Mouse (Mus musculus): Measurements from ENCODE around the gene Snx29. TPM values are rescaled to one million over a fixed set of nuclear protein-coding genes. Genes with fewer than 3 reads are reported as not detected.

Snx29 gene
- polyA plus RNA-seq, 1 experiment from 2014 or later, result 8.2 TPM

DNA sequence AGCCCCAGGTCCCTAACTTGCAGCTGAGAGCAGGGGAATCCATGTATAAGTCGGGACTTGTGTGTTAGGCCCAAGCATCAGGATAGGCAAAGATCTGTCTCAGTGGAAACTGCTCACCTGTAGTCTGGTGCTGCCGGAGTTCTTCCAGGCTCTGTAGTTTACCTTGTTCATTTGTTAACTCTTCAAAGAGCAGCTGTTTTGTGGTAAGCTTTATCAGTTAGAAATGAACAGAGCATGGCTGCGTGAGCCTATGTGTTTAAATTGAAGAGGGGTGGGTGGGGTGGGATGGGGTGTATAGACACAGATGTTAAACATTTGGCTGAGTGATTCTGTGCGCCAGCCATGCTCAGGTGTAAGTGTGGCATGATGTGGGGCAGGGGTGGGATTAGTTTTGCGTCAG, 134.4 kb downstream of the Snx29 start:
- WGBS, result 87% methylated on average over 5 of the region's 5 CpGs
- Histone ChIP-seq H3K27me3 (ENCODE audit: control insufficient read depth, insufficient read depth, low read length) (no peaks in the 10 kb centered on the region), H3K4me1 (ENCODE audit: control insufficient read depth, insufficient read depth, low read length) (peaks cover 16% of the 10 kb centered on the region), H3K36me3 (ENCODE audit: control insufficient read depth, insufficient read depth) (peaks cover 7% of the 10 kb centered on the region), H3K27ac (ENCODE audit: low read length) (0 out of 2 replicates have a peak overlapping the region, but pooled peaks have one; percentile 41), H3K4me2 (ENCODE audit: low read depth, low read length) (no peak overlapping the region), H3K9ac (ENCODE audit: low read length) (no peak overlapping the region), H3K4me3 (ENCODE audit: low read length) (no peak overlapping the region), H3K9me3 (replicated peaks; ENCODE audit: control insufficient read depth, low read length) (no peaks in the 10 kb centered on the region; the same call in 1 of the 2 replicates)
- no peak for ATAC-seq (replicated peaks; ENCODE audit: extremely low read depth, insufficient read depth, low FRiP score)

DNA sequence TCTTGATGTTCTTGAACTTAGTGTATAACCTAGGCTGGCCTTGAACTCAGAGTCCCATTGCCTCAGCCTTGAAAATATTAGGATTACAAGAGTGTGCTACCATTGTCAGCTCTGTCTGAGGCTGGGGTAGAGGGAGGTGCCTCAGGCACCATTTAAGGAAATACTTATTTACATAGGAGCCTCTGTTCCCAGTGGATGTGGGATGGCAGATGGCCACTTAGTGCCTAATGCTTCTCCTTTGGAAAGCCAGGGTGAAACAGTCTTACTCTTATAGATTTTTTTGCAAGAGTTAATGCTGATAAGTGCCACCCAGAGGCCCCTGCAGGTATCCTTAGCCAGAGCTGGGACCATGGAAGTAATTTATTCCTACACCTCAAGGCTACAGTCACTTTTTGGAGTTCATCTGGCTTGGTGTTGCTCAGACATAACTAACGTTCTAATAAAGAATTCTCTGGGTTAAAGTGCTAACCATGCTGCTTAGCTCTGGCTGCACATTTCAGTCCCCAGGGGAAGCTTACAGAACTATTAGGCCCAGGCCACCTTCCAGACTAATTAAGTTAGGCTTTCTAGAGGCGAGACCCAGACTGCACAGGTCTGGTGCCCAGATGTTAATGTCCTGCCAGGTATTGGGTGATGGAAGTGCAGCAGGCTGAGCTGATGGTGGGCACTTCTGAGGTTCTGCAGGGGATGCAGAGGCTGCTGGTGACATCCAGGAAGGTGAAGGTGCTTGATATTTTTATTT, 135.1 kb downstream of the Snx29 start:
- Histone ChIP-seq H3K36me3 (ENCODE audit: control insufficient read depth, insufficient read depth) (peaks cover 2% of the 10 kb centered on the region; the same call in 1 of the 2 replicates), H3K4me3 (ENCODE audit: low read length) (no peak overlapping the region), H3K27ac (ENCODE audit: low read length) (no peak overlapping the region), H3K4me1 (ENCODE audit: control insufficient read depth, insufficient read depth, low read length) (peaks cover 23% of the 10 kb centered on the region), H3K9ac (ENCODE audit: low read length) (no peak overlapping the region), H3K4me2 (ENCODE audit: low read depth, low read length) (no peak overlapping the region), H3K27me3 (ENCODE audit: control insufficient read depth, insufficient read depth, low read length) (no peaks in the 10 kb centered on the region), H3K9me3 (replicated peaks; ENCODE audit: control insufficient read depth, low read length) (no peaks in the 10 kb centered on the region; the same call in 1 of the 2 replicates)
- no peak for ATAC-seq (replicated peaks; ENCODE audit: extremely low read depth, insufficient read depth, low FRiP score)
- WGBS, result 64% methylated on average over 2 of the region's 2 CpGs

DNA sequence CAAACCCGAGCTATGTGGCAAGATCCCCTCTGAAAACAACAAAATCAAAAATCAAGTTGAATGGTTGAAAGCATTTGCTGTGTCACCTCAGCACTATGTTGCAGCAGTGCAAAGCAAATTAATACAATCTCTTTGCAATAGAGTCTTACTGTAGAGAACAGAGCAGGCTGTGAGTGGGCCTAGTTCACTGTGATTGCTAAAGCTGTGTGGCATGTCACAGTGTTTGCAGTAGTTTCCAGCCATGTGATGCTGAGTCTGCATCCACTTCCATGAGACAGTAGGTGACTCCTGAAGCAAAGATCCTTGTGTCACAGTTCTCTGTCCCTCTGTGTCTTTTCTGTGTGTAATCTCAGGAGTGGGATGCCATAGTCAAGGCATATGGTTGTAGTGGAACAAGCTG, 137.5 kb downstream of the Snx29 start:
- H3K27me3 ChIP-seq (ENCODE audit: control insufficient read depth, insufficient read depth, low read length), result no peaks in the 10 kb centered on the region
- peak overlapping the region; percentile 41; the same call in 1 of the 2 replicates for H3K9ac ChIP-seq (ENCODE audit: low read length)
- H3K4me1 ChIP-seq (ENCODE audit: control insufficient read depth, insufficient read depth, low read length), result peaks cover 24% of the 10 kb centered on the region
- no peak overlapping the region for H3K4me3 ChIP-seq (ENCODE audit: low read length)
- H3K36me3 ChIP-seq (ENCODE audit: control insufficient read depth, insufficient read depth), result 0 out of 2 replicates have a peak, but pooled peaks cover 2% of the 10 kb centered on the region
- H3K4me2 ChIP-seq (ENCODE audit: low read depth, low read length), result no peak overlapping the region
- no peak for ATAC-seq (replicated peaks; ENCODE audit: extremely low read depth, insufficient read depth, low FRiP score)
- peak overlapping the region; percentile 93 for H3K27ac ChIP-seq (ENCODE audit: low read length)
- H3K9me3 ChIP-seq (replicated peaks; ENCODE audit: control insufficient read depth, low read length), result no peaks in the 10 kb centered on the region
- 92% methylated on average over 1 of the region's 1 CpGs for WGBS

GRCm38 (mm10) chr16:11461612-11462011, 138.9 kb downstream of the Snx29 start:
- Histone ChIP-seq H3K27ac (ENCODE audit: low read length) (peak overlapping the region; percentile 93), H3K4me3 (ENCODE audit: low read length) (no peak overlapping the region), H3K27me3 (ENCODE audit: control insufficient read depth, insufficient read depth, low read length) (no peaks in the 10 kb centered on the region), H3K36me3 (ENCODE audit: control insufficient read depth, insufficient read depth) (0 out of 2 replicates have a peak, but pooled peaks cover 2% of the 10 kb centered on the region), H3K4me1 (ENCODE audit: control insufficient read depth, insufficient read depth, low read length) (peaks cover 24% of the 10 kb centered on the region), H3K4me2 (ENCODE audit: low read depth, low read length) (peak overlapping the region; percentile 42), H3K9ac (ENCODE audit: low read length) (peak overlapping the region; percentile 41), H3K9me3 (replicated peaks; ENCODE audit: control insufficient read depth, low read length) (no peaks in the 10 kb centered on the region)
- WGBS, result 11% methylated on average over 7 of the region's 7 CpGs
- peak; percentile 93 for ATAC-seq (replicated peaks; ENCODE audit: extremely low read depth, insufficient read depth, low FRiP score)

DNA sequence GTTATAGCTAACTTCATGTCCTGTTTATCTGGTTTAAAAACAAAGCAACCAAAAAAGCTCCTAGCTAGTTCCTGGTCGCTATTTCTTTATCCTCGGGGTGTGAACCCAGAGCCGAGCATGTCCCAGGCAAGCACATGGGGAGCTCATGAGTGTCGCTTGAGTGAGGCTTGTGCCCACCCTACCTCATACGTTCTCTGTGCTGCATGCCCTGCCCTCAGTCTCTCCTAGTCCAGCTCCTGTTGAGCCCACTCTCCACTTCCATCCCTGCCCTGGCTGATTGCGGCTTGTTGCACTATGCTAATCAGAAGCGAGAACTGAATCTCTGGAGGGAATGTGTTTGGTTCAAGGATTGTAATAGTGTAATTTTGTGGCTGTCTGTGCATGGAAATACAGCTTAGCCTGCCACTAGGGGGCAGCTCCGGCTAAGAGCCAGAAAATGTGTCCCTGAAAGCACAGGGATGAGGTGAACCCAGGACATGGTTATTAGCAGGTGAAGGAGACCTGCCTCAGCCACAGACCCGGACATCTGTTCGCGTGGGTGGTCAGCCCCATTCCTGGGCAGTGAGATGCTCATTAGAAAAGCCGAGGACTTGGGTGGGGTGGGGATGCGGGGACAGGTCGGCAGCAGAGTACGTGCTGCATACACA, 145.9 kb downstream of the Snx29 start:
- peaks cover 10% of the 10 kb centered on the region for H3K4me1 ChIP-seq (ENCODE audit: control insufficient read depth, insufficient read depth, low read length)
- no peaks in the 10 kb centered on the region for H3K9me3 ChIP-seq (replicated peaks; ENCODE audit: control insufficient read depth, low read length)
- ATAC-seq (replicated peaks; ENCODE audit: extremely low read depth, insufficient read depth, low FRiP score), result peak; percentile 29
- H3K27ac ChIP-seq (ENCODE audit: low read length), result no peak overlapping the region
- 54% methylated on average over 15 of the region's 15 CpGs for WGBS
- no peak overlapping the region for H3K4me2 ChIP-seq (ENCODE audit: low read depth, low read length)
- H3K36me3 ChIP-seq (ENCODE audit: control insufficient read depth, insufficient read depth), result no peaks in the 10 kb centered on the region
- no peaks in the 10 kb centered on the region for H3K27me3 ChIP-seq (ENCODE audit: control insufficient read depth, insufficient read depth, low read length)
- H3K4me3 ChIP-seq (ENCODE audit: low read length), result no peak overlapping the region
- no peak overlapping the region for H3K9ac ChIP-seq (ENCODE audit: low read length)

- ATAC-seq (replicated peaks; ENCODE audit: extremely low read depth, insufficient read depth, low FRiP score), result no peak
- Histone ChIP-seq H3K36me3 (ENCODE audit: control insufficient read depth, insufficient read depth) (no peaks in the 10 kb centered on the region), H3K9ac (ENCODE audit: low read length) (no peak overlapping the region), H3K27me3 (ENCODE audit: control insufficient read depth, insufficient read depth, low read length) (no peaks in the 10 kb centered on the region), H3K4me2 (ENCODE audit: low read depth, low read length) (no peak overlapping the region), H3K4me1 (ENCODE audit: control insufficient read depth, insufficient read depth, low read length) (peaks cover 18% of the 10 kb centered on the region), H3K4me3 (ENCODE audit: low read length) (no peak overlapping the region), H3K27ac (ENCODE audit: low read length) (no peak overlapping the region), H3K9me3 (replicated peaks; ENCODE audit: control insufficient read depth, low read length) (no peaks in the 10 kb centered on the region)
- 94% methylated on average over 3 of the region's 3 CpGs for WGBS
Measured at GRCm38 (mm10) chr16:11469491-11469890, 146.8 kb downstream of the Snx29 start.

GRCm38 (mm10) chr16:11471246-11471645, 148.5 kb downstream of the Snx29 start:
- Histone ChIP-seq H3K4me1 (ENCODE audit: control insufficient read depth, insufficient read depth, low read length) (peaks cover 33% of the 10 kb centered on the region), H3K9me3 (replicated peaks; ENCODE audit: control insufficient read depth, low read length) (no peaks in the 10 kb centered on the region), H3K27ac (ENCODE audit: low read length) (no peak overlapping the region), H3K4me2 (ENCODE audit: low read depth, low read length) (no peak overlapping the region), H3K27me3 (ENCODE audit: control insufficient read depth, insufficient read depth, low read length) (no peaks in the 10 kb centered on the region), H3K36me3 (ENCODE audit: control insufficient read depth, insufficient read depth) (no peaks in the 10 kb centered on the region), H3K9ac (ENCODE audit: low read length) (no peak overlapping the region), H3K4me3 (ENCODE audit: low read length) (no peak overlapping the region)
- ATAC-seq (replicated peaks; ENCODE audit: extremely low read depth, insufficient read depth, low FRiP score), result no peak
- 86% methylated on average over 2 of the region's 2 CpGs for WGBS

DNA sequence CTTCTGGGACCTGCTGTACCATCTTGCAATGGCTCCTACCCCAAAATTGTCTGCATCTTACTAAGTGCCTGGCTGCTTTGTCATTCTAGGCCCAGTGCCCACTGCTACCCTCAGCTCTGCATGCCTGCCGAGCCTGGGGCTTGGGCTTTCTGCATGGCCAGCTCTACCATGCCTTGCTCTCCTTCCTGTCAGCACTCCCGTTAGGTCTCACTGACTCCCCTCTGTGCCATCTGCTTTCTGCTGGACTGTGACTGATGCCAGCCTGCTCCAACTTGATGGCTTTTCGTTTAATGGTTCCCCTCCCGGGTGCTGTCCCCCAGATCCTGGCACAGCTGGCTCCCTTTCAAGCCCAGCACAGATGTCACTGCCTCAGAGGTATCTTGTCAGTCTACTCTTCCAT, 150.1 kb downstream of the Snx29 start:
- no peak for ATAC-seq (replicated peaks; ENCODE audit: extremely low read depth, insufficient read depth, low FRiP score)
- Histone ChIP-seq H3K4me1 (ENCODE audit: control insufficient read depth, insufficient read depth, low read length) (peaks cover 33% of the 10 kb centered on the region), H3K4me3 (ENCODE audit: low read length) (no peak overlapping the region), H3K9ac (ENCODE audit: low read length) (no peak overlapping the region), H3K9me3 (replicated peaks; ENCODE audit: control insufficient read depth, low read length) (no peaks in the 10 kb centered on the region), H3K36me3 (ENCODE audit: control insufficient read depth, insufficient read depth) (no peaks in the 10 kb centered on the region), H3K4me2 (ENCODE audit: low read depth, low read length) (no peak overlapping the region), H3K27me3 (ENCODE audit: control insufficient read depth, insufficient read depth, low read length) (no peaks in the 10 kb centered on the region), H3K27ac (ENCODE audit: low read length) (no peak overlapping the region)
- WGBS, result 51% methylated on average over 4 of the region's 4 CpGs

DNA sequence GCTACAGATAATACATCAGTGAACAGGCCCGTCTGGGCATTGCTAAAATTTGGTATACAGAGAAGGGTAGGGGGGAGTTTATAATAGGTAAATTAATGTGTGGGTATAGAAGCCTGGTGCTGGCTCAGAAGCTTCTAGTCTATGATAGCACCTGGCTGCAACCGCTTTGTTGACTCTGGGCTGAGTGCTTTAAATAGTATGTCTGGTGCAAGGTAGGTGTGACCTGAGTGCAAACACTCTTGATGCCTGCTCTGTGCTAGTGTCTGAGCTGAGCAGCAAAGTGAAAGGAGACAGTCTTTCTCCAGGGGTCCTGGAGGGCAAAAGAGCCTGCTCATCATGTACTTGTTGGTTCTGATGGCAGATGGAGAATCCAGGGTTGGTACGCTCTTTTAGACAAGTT, 150.8 kb downstream of the Snx29 start:
- WGBS, result 65% methylated on average over 3 of the region's 3 CpGs
- Histone ChIP-seq H3K27me3 (ENCODE audit: control insufficient read depth, insufficient read depth, low read length) (no peaks in the 10 kb centered on the region), H3K9ac (ENCODE audit: low read length) (no peak overlapping the region), H3K9me3 (replicated peaks; ENCODE audit: control insufficient read depth, low read length) (no peaks in the 10 kb centered on the region), H3K27ac (ENCODE audit: low read length) (no peak overlapping the region; the same call in none of the 2 replicates), H3K4me3 (ENCODE audit: low read length) (no peak overlapping the region), H3K4me1 (ENCODE audit: control insufficient read depth, insufficient read depth, low read length) (peaks cover 32% of the 10 kb centered on the region), H3K36me3 (ENCODE audit: control insufficient read depth, insufficient read depth) (no peaks in the 10 kb centered on the region), H3K4me2 (ENCODE audit: low read depth, low read length) (no peak overlapping the region)
- ATAC-seq (replicated peaks; ENCODE audit: extremely low read depth, insufficient read depth, low FRiP score), result no peak
